Mouse (Mus musculus) E14TG2a.4 (cell line): ENCODE results near the gene Tubgcp6.

ENCODE experiments used
- CTCF ChIP-seq: conservative IDR thresholded peaks from 2 replicates; pipeline ENCODE4 v1.5.1; 2014; ENCODE audit warnings: low read length
- POU5F1 ChIP-seq: IDR thresholded peaks from 2 replicates; pipeline ENCODE4 v1.6.1; 2014; ENCODE audit warnings: low read length, borderline replicate concordance

- TF ChIP-seq CTCF (no peak), POU5F1 (no peak)
These were observed 68.2 kb downstream of the Tubgcp6 start for GRCm38 (mm10) chr15:89054666-89055065.
